Mouse (Mus musculus) megakaryocyte, embryonic 14.5 days (primary cell): Measurements from ENCODE around the gene Col11a2.

Experiments used
- FLI1 ChIP-seq: IDR thresholded peaks from 2 replicates; pipeline ENCODE4 v1.6.1; 2012; ENCODE audit warnings: low read length, inconsistent platforms, mixed read lengths
- GATA1 ChIP-seq: IDR thresholded peaks from 3 replicates; pipeline ENCODE4 v1.6.1; 2012; ENCODE audit warnings: mixed read lengths, low read length, inconsistent platforms, borderline replicate concordance

GRCm38 (mm10) chr17:34114114-34114513 is 74.9 kb downstream of the Col11a2 start:
- TF ChIP-seq GATA1: no peak
- TF ChIP-seq FLI1: no peak
